Mouse (Mus musculus) urinary bladder, postnatal 36 days (tissue): ENCODE measurements around the gene Tceal1.
"Not testable (repeated sequence)": the region's sequence is repeated elsewhere in the genome, so short reads cannot be mapped to it uniquely, and the experiment has no call there.

Source experiments
- DNase-seq, 2 experiments: peaks; one replicate each; pipeline ENCODE4 v3.0.0; 2022; ENCODE audit warnings: low spot score in 2 of 2, mixed read lengths in 1 of 2

The Tceal1 gene

DNA sequence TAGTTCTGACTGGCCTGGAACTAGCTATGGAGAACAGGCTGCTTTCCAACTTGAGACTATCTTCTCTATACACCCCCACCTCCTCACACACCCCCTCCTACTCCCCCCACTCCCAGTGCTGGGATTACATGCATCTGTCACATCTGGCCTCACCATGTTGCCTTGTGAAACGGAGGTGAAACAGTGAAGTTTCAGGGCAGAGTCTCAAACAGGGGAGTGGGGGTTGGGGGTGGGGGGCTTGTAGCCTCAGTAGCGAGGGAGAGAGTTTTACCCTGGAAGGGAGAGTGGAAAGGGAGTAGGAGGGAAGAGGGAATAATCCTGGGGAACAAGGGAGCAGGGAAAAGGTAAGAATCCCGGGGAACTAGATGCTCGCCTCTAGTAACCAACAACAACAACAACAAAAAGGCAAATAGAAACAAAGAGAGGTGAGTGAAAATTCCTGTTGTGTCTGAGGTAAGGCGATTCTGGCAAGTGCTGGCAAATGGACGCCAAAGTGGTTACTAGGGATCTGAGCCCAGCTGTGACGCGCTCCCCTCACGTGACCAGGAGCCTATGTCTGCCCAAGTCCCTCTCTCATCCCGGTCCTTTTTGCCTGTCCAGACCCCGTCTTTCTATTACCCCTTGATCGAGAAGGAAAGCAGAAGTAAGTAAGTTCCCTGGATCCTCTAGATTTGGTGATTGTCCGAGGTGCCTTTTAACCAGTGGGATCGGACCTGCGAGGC lies at the start of gene Tceal1:
Gene Tceal1, plus strand, starts transcription at position 537 of the 722 bp plus-strand sequence.
- DNase-seq: peak; percentile 14 to 59

DNA sequence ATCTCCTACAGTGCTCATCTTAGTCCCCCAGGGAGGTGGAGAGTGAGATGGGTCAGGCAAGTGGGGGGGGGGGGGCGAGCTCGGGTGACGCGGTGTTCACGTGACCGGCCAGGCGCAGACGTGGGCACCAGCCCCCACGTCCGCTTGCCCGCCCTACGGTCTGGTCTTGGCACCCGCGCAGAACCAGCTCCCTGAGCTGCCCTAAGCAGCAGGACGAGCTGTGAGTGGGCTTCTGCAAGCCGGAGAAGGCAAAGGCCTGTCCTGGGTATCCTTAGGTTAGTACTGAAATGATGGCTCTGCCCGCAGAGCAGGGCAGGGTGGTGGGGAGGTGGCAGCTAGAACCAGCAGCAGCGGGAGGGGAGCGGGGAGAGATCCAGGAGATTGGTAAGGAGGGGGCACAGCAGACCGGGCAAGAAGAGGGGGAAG lies 41.5 kb upstream of the Tceal1 start:
- no peak for DNase-seq

DNA sequence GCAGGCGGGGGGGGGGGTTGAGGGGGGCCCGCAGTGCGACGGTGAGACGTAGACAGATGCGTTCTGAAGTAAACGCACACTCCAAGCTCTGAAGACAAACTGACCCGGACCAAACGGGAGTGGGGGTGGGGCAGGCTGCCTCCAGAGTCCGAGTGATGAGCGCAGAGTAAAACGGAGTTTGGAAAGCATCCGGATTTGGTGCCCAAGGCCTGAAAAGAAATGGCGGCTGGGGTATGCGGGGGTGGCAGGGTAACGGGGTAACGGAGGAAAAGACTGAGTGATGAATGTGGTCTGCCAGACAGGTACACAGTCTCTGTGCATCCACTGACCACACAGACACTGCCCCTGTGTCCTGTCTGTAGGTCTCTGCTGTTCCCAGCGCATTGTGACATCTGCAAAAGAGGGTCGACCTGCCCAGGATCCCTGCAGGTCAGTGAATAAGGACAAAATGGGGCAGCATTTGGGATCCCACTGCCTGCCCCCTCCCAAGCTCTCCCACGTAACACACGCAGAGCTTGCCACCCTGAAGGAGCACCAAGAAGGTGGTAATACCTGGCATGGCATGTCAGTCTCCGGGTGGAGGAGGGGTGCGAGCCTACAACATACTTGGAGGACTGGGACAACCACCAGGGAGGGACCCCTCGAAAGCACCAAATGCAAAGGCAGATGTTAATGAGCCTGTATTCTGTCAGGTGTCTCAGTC lies 40.9 kb upstream of the Tceal1 start:
- DNase-seq: not testable (repeated sequence)

DNA sequence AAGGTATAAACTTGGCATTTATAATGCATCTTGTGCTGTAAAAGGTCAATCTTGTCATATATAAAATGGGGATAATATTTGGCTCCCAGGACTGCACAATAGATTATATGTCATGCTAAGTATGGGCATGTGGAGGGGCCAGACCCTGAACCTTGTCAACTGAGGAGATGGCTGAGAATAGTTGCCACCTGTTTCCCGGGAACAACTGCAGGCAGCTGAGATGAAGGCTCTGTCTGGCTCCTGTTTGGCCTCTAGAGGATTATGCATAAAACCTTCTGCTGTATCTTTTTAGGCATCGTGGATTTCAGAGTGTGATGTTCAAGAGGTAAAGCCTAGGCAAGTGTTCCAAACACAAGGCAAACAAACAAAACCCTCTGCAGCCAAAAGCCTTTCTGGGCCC lies 39.0 kb upstream of the Tceal1 start:
- DNase-seq: no peak

DNA sequence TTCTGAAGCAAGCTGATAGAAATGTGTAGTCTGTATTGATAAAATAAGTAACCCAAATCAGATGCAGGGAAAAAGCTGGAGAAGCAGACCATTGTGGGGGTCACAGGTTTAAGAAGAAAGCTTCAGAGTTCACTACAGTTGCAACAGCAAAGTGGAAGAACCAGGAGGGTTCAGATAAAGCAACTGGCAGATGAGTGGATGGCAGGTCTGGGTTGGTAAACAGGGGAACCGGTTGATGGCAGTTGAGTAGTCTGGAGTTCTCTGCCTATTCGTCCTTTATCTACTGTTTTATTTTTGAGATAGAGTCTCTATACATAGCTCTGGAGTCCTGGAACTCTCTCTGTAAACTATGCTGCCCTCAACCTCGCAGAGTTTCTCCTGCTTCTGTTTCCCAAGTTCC lies 26.8 kb upstream of the Tceal1 start:
- DNase-seq: no peak

DNA sequence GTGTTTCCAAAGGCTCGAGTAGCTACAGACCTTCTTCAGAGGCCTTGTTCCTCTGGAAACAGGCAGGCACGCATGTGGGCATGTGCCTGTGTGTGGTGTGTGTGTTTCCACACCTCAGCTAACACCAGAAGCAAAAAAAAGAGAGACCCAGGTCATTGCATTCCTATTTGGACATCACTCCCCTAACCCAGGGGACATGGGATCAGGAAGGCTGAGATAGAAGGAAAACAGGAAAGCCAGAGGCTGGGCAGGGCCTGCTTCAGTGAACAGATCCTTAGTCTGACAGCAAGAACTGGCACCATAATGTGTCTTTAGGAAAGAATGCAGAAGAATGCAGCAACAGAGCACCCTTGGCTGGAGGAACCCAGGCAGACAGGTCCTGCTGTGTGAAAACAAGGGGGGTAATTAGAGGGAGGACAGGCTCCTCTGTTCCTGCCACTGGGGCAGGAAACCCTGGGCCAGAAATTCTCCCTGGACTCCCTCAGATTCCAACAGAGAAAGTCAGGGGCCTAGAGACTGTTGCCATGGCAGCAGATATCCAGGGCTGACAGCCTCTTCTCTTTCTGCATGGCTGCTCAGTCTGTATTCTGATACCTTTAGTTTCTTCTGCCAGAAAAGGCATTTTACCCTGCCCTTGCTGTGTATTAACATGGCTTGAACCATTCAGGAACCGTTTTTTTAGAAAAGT lies 16.0 kb upstream of the Tceal1 start:
- DNase-seq: not testable (repeated sequence)

DNA sequence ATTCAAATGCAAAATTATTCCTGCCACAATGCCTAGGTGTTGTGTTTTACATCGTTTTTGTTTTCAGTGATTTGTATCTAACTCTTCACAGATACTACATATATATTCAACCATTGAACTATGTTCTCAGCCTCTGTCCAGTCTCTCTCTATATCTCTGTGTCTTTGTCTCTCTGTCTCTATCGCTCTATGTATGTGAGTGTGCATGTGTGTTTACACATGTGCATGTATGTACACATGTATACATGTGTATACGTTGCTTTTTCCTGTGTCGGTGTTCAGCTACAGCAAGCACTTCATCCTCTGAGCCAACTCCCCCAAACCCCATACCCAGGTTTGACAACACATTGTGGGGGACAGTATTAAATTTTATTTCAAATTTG lies 15.5 kb upstream of the Tceal1 start:
- DNase-seq: no peak

DNA sequence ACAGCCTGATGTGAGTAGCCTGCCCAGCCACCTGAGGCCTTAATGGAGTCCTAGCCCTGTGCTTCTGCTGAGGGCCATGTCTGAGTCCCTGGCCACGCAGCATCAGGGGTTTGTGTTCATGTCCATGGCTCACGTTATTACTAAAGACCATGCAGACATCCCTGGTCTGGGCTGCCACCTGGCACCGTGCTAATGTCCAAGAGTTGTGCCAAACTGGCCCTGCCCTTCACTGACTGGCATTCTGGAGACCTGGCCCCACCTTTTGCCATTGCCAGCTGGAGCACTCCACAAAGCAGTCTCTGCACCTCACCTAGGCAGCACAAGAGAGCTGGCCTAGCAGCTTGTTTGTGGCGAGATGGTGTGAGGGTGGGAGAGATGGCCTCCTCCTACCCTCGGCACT lies 14.6 kb upstream of the Tceal1 start:
- no peak for DNase-seq

DNA sequence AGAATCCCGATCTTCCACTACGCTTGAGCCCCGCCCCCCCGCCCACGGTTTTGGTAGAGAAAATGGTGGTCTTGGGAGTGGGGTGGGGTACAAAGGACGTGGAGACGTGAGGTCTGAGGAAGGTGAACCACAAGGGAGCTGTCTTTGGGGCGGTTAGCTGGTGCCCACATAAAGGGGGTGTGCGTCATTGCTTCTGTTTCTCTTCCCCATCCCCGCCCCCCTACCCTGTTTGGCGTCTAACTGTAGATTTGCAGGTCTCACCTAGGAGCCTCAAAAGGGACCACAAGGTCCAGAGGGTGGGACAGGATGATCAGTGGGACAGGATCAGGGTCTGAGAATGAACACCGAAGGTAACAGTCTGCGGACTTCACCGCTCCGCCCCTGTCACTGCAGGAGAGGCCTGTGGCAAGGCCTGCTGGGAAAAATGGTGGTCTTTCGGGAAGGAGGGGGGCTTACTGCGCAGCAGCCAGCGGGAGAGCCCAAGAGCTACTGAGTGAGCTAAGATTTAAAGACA lies 443 bp downstream of the Tceal1 start:
- DNase-seq: peak; percentile 5 to 20

DNA sequence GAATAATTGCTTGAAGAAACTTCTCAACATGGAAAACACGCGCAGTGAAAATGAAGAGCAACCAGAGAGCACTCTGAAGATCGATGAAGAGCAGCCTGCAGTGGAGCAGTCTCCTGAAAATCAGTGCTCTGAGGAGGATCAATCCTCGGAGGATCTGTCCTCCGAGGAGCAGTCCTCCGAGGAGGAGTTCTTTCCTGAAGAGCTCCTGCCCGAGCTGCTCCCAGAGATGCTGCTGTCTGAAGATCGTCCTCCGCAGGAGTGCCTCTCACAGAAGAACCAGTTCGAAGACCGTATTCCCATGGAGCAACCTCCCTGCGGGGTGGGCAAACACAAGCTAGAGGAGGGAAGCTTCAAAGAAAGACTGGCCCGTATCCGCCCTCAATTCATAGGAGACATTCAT lies 1.0 kb downstream of the Tceal1 start:
- no peak for DNase-seq

DNA sequence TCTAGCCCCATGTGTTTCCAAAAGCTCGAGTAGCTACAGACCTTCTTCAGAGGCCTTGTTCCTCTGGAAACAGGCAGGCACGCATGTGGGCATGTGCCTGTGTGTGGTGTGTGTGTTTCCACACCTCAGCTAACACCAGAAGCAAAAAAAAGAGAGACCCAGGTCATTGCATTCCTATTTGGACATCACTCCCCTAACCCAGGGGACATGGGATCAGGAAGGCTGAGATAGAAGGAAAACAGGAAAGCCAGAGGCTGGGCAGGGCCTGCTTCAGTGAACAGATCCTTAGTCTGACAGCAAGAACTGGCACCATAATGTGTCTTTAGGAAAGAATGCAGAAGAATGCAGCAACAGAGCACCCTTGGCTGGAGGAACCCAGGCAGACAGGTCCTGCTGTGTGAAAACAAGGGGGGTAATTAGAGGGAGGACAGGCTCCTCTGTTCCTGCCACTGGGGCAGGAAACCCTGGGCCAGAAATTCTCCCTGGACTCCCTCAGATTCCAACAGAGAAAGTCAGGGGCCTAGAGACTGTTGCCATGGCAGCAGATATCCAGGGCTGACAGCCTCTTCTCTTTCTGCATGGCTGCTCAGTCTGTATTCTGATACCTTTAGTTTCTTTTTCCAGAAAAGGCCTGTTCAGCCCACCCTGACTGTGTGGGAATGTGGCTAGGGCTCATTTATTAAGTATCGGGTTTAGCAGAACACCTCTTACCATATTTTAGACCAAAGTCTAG lies 7.1 kb downstream of the Tceal1 start:
- DNase-seq: not testable (repeated sequence)

DNA sequence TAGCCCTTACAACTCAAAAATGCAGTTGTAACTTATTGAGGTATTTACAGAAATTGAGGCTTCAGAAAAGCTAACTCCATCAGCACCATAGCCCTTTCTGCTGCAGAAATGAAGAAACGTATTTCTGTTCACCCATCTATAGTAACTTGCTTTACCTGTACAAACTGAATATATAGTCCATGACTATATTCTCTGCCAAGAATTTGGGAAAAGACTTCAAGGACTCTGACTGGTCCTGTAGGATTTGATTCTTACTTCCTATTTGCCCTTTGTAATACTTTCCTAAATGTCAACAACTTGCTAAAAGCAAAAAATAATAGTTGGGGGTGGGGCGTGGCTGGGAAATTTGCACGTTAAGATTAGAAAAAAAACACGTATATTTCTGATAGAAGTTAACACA lies 24.2 kb downstream of the Tceal1 start:
- DNase-seq: no peak

DNA sequence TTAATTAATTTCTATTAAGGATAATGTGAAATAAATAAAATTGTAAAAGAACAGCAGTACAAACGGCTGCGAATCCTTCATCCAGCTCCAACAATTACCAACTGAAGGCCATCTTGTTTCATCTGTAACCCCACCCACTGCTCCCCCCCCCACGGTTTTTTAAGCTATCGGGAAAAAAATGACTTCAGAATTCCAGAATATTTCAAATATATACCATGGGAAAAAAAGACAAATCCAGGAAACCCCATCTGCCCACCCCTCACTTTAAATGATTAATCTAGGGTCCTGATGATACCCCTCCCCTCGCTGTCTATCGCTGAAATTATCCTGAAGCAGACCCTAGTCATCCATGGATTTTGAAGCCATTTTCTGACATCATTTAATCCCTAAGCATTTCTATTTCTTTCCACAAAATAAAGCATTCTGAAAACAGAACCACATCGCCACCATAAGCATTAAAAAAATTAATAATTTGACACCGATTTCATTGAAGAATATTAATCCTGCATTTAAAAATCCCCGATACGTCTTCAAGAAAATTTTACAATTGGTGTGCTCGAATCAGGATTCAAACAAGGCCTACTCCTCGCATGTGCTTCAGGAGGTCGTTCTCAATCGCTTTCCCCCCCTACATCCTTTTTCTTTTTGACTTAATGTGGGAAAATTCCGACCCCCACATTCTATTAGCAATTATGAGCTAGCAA lies 32.5 kb downstream of the Tceal1 start:
- DNase-seq: no peak

DNA sequence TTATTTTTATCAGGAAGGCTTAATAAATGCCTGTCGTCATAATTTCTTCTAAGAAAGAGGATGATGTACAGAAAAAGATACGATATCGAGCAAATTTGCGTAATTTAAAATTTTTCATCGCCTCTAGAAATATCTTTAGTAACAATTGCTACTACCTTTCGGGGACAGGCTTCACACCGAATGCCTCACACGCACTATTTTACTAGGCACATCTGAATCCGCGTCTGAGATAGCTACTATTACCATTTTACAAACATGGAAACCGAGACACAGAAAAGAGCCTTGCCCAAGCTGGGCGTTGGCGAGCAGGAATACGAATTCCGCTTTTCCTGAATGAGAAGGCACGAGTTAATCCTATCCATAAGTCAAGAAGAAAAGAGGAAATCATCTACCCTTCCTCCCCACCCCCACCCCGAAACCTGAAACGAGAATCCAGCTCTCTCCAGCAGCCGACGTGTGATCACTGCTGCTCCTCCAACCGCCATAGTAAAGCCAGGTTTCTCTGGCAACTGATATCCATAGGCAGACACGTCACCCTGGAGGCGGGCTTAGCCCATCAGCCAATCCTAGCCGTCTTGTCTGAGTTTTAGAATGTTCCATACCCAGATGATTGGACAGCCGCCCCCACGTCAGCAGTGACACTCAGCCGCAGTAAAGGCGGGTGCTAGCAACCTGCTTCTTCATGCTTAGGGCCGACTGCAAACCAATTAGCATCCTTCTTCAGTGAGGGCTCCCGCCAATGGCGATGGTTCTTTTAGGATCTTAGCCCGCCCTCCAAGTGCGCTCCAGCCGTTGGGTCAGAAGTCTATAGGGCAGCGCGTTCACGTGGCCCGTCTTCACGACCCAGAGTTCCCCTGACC lies 33.2 kb downstream of the Tceal1 start:
- DNase-seq: peak in 1 of 2 experiments; percentile 91

DNA sequence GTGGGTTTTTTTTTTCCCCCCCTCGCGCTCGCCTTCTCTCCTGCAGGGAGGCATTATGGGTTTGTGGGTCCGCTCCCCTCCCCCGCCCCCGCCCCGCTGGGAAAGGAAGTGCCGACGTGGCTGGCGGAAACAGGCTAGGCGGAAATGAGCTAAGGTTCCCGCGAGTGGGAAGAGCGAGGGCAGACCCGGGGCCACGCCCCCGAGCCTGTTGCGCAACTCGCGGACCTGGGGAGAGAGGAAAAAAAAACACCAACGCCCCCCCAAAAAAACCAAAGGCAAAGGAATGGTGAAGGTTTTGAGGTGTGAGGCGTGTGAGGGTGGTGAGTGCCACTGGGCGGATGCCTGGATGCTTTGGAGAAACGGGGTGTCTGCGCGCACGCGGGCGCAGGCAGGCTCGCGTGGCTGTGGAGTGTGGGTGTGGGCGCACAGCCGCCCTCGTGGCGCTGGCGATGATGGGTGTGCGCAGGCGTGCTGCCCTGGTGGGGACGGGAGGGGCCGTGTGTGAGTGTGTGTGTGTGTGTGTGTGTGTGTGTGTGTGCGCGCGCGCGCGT lies 33.9 kb downstream of the Tceal1 start:
- DNase-seq: peak; percentile 76 to 77

DNA sequence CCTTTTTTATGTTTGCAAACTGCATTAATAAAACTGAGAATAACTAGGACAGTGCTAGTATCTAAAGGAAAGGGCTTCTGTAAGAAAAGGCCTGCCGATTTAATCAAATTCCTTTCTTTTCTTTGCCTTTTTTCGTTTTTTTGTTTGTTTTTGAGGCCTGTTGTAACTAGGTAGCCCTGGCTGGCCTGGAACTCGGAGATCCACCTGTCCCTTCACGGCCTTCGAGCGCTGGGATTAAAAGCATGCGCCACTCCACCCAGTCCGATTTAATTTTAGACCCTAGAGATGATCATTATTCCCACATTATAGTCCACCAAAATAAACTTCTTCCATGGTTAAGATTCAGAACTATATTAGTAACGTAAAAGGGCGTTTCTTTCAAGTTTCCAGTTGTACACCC lies 34.5 kb downstream of the Tceal1 start:
- no peak for DNase-seq

DNA sequence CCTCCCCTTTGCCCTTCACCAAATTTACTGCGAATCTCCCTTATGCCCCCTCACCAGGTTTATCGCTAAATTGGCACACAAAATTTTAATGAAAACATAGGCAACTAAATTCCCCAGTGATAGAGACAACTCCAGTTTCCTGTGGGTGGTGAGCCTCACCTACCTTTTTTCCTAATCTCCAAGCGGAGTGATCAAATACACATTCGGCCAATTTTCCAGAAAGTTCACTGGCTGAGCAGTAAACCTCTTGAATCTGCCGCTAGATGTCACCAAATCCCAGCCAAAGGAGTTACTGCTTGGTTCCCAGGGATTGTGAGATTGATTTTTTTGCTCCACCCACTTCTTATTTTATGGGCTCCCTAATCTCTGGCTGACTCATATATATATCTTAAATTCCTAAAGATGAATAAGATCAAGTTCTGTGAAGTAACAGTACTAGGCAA lies 34.9 kb downstream of the Tceal1 start:
- peak; percentile 19 to 53 for DNase-seq

DNA sequence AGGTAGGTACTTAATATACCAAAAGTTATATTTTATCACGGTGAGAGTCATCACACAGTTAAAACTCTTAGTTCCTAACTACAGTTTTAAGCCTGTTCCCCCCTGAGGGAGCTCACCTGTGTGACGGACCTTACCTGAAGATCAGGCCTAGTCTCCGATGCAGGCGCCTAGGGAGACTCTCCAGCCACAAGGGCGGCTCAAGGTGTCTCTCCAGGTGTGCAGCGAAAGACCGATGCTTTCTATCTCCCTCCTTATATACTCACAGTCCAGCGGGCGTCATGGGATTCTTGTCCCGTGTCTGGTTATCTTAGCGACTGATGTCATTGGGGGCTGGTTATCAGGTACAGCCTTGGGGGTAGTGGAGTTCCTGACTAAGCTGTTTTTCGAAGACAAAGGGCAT lies 35.7 kb downstream of the Tceal1 start, which contains the start of gene Morf4l2:
Gene Morf4l2, minus strand, starts transcription at position 232 of the 400 bp plus-strand sequence.
- no peak for DNase-seq

DNA sequence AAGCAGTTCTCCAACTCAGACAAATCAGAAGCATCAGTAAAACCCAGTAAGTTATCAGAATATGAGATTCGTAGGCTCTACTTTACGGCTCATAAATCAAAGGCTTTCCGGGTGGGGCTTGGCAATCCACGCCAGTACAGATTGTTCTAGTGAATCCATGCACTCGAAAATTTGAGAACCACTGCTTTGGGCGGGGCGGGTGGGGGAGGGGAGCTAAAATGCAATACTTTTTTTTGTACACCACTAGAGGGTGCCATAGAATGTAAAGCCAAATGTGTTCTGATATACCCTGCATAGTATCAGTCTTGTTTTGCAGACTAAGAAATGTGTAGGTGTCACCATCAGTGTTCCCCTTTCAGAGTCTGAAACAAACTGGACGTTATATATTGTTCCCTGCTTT lies 36.9 kb downstream of the Tceal1 start:
- DNase-seq: no peak

DNA sequence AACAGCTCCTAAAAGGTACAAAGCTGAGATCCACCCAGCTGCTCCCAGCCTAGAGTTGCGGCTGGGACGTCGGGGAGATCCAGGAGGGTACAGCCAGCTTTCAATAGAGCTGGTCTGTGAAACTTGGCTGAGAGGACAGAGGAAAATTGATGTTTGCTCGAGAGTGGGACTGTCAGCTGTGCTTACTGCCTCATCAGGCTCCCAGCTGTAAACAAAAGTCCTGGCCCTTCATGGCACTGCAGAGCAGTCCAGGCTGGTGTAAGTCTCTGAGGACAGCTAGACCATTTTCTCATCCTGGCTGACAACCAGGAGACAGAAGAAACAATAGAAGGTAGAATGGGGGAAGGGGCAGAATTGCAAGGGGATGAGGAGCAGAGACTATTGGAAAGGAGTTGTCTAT lies 41.5 kb downstream of the Tceal1 start:
- DNase-seq: no peak
